Mouse (Mus musculus) heart, postnatal 14 days (tissue): ENCODE measurements around the gene Prdx6. TPM values are rescaled to one million over a fixed set of nuclear protein-coding genes. Genes with fewer than 3 reads are reported as not detected.
"Not testable (repeated sequence)": the region's sequence is repeated elsewhere in the genome, so short reads cannot be mapped to it uniquely, and the experiment has no call there.

Experiments used
- DNase-seq, 2 experiments: peaks; one replicate each; pipeline ENCODE4 v3.0.0; 2021 to 2022
- intact Hi-C: fragments of 180-260 bp; cut with DNase I; formaldehyde crosslinking; loops from one replicate; pipeline ENCODE4 v1.15.1; 2025
- total RNA-seq, 2 experiments: library from RNA; stranded (reverse); gene quantifications; 2 replicates each; pipeline ENCODE4 v1.2.3; 2021

The Prdx6 gene
- total RNA-seq, 2 experiments from 2014 or later, result 208 to 228 TPM

- no peak for DNase-seq
- intact Hi-C loops, result loop anchor here (10.0 kb wide), 1 partner anchor 118 kb away; the partner anchor contains the start of gene Klhl20
Observed at GRCm38 (mm10) chr1:161252901-161253300, 1.9 kb upstream of the Prdx6 start.

DNA sequence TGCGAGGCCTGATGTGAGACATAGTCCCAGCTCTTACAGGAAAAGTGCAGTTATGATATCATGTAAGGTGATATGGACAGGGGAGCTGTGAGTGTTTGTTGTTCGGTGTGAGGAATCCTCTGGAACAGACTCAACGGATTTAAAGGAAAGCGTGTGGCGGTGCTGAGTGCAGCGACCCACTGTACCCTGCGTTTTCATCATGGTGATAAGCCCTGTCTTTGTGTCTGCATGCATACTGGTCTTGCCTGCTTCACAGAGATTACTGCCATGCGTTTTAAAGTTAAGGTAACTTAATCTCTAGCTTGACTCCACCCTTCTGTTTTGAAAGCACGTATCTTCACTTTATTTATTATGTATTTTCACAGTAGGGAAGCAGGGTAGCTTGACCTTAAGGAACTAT is 1.3 kb upstream of the Prdx6 start:
- no peak for DNase-seq
- intact Hi-C loops, result loop anchor here (10.0 kb wide), 1 partner anchor 118 kb away; the partner anchor contains the start of gene Klhl20

- intact Hi-C loops, result loop anchor here (10.0 kb wide), 1 partner anchor 117 kb away; the partner anchor contains the start of gene Klhl20
- no peak for DNase-seq
Observed at GRCm38 (mm10) chr1:161251417-161252265, 622 bp upstream of the Prdx6 start.

DNA sequence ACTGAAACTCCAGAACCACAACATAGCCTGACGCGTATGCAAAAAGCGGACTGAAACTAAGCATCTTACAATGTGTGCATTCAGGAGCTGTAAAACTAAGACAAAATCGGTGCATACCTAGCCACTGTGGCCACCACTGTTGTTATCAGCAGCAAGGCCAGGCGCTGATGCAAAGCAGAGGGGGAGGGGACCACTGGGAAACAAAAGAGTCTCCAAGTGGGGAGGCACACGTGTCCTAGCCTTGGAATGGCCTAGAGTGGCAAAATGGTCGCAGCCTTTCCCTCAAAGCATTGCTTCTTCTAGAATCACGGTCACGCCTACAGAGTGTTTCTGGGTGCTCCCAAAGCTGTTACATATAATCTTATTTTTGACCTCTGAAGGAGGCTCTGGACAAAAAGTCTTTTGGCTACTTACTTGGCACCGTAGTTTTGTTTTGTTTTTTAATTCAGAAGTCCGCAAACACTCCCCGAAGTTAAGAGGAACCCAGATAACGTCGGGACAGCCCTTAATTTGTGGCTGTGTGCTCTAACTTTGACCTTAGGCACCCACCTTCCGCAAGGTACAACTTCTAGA is 902 bp downstream of the Prdx6 start:
- peak; percentile 19 to 54 for DNase-seq
- intact Hi-C loops, result loop anchor here (10.0 kb wide), 1 partner anchor 115 kb away; the partner anchor contains the start of gene Klhl20

DNA sequence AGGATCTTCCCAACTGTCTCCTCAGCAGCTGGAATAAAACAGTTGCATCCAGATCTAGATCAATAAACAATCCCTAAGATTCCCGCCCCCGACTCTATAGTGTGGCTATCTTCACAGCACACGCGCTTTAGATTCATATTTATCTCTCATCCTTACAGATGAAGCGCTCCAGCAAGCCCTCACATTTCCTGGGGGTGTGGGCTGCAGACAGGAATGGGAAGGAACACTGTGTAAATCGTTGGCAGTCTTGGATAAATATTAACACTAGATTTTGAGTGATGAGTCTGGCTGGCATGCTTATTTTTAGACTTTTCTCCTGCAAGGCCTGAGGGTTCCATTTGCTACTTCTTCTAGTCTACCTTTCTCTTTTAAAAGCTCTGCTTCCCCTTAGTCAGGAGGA is 1.6 kb downstream of the Prdx6 start:
- DNase-seq, result no peak
- intact Hi-C loops, result no loop called here

DNA sequence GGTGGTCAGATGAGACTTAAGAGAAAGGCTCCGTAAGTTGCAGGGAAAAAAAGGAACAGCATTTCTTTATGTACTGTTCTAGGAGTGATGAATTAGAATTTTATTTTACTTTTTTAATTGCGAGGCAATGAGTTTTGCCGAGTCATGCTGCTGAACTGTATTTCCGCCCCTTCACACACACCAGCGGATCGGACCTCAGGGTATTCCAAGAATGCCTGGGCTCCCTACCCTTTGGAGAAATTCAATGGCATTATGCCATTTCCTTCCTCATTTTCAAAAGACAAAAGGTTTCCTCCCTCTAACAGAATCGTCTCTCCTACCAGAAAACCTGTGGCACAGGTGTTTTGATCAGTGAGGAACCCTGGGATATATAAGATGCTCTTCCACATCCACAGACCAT is 2.3 kb downstream of the Prdx6 start:
- DNase-seq, result no peak
- intact Hi-C loops, result no loop called here

DNA sequence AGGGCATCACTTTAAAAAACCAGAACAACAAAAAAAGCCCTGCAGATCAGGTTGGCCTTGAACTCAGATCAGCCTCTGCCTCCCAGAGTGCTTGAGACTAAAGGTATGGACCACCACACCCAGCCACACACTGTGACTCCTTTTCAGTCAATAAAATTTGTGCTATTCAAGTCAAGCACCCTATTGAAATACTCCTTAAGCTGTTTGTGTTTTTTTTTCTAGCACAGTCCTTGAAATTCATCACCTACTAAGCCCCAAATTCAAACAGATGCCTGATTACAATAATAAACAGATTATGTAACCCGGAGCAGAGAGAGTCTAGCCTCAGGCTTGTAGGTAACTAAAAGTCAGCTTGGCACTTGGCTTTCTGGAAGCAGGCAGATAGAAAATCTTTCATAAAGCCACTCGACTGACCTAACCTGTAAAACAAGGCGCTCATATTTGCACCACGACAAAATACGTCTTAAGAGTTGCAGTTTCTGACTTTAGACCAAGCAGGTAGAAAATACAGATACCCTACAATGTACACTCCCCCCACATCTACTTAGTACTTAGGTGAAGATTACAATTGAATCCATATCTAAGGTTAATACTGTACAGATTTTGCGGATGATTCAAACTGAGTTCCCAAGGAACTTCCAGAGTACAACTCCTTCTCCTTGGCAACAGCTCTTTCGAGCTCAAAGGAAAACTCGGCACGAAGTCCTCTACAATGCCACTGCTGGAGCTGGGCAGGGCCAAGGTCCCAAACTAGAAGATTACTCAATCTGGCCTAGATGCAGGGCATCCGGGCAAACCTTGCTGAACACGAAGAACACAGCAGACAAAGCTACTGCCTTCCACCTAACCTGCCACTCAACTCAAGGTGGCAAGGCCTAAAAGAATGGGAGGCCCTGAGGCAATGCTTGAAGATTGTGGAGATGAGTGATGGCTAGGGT is 3.1 kb downstream of the Prdx6 start:
- no peak for DNase-seq
- intact Hi-C loops, result no loop called here

DNA sequence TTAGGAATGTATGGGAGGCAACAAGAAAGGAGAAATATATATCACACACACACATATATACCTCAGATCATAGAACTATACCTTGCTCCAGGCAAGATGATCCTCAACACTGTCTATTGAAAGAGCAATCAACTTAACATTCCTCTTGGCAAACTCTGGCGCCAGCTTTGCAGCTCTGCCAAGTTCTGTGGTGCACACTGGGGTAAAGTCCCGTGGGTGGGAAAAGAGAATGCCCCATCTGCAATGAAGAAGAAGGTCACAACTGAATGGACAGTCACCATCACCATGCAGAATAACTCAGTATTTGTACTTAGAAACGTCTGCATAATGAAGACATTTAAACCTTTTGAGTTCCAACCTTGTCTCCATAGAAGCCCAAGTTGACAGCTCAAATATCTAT is 3.8 kb downstream of the Prdx6 start:
- intact Hi-C loops, result no loop called here
- DNase-seq, result no peak

DNA sequence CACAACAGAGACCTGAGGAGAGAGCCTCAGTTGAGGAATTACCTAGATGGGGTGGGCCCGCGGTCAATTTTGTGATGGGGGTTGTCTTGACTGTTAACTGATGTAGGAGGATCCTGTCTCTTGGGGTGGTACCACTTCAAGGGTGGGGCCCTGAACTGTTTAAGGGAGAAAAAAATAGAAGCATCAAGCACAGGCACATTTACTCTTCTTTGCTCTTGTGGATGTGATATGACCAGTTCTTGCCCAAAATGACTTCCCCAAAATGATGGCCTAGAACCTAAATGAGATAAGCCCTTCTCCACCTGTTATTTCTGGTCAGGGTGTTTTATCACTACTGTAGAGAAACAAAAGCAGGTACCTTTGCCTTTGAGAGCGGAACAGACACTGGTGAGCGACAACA is 13.3 kb downstream of the Prdx6 start:
- intact Hi-C loops, result no loop called here
- DNase-seq, result no peak

GRCm38 (mm10) chr1:161237339-161237738 is 13.7 kb downstream of the Prdx6 start:
- intact Hi-C loops, result no loop called here
- no peak for DNase-seq

- DNase-seq, result no peak
- intact Hi-C loops, result no loop called here
Observed at GRCm38 (mm10) chr1:161233226-161233839, 17.7 kb downstream of the Prdx6 start.

GRCm38 (mm10) chr1:161232181-161232580 is 18.8 kb downstream of the Prdx6 start:
- DNase-seq, result no peak
- intact Hi-C loops, result no loop called here

GRCm38 (mm10) chr1:161224837-161225236 is 26.2 kb downstream of the Prdx6 start:
- intact Hi-C loops, result no loop called here
- peak; percentile 12 to 56 for DNase-seq

DNA sequence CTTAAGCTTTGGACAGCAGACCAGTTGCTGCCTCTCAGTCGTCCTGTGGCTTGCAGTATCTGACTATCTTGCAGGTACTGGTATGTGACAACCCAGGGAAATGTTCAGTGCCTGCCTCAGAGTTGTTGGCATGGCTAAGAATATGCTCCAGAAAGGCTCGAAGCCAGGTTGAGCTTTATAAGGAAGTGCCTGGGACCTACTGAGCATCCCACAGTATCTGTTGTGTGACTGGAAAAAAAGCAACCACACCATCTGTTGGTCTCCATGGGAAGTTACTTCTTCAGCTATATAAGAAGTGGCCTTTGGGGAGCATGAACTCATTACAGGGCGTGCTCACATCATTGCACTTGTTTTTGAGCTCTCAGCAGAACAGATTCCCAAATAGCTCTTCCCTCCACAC is 31.2 kb downstream of the Prdx6 start:
- DNase-seq, result no peak
- intact Hi-C loops, result no loop called here

GRCm38 (mm10) chr1:161214465-161214864 is 36.6 kb downstream of the Prdx6 start:
- DNase-seq, result peak in 1 of 2 experiments; percentile 27
- intact Hi-C loops, result loop anchor here (1.0 to 5.0 kb wide), 2 partner anchors 72 to 523 kb away; no protein-coding TSS in a partner anchor

DNA sequence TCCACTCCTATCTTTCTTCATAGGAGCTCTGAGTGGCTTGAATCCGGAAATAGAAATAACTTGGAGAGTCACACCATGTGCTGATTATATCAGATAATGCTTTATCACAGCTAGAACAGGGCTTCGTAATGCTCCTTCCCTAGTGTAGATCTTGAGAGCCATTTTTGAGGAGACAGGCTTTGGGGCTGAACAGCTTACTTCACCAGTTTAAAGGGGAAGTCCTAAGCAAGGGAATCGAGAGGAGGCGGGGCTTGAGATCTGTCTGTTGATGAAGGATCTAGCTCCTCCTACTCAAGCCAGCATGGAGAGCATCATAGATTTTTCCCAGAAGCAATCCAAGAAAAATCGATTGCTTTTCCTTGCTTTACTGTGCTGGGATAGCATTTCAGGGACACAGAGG is 51.2 kb downstream of the Prdx6 start:
- no peak for DNase-seq
- intact Hi-C loops, result loop anchor here (5.0 to 10.0 kb wide), 4 partner anchors 87 to 455 kb away; partner anchors contain the start of genes Cenpl, Dars2 and Serpinc1

GRCm38 (mm10) chr1:161196364-161196763 is 54.7 kb downstream of the Prdx6 start:
- intact Hi-C loops, result loop anchor here (5.0 to 10.0 kb wide), 4 partner anchors 91 to 452 kb away; partner anchors contain the start of genes Cenpl, Dars2 and Serpinc1
- DNase-seq, result not testable (repeated sequence)

DNA sequence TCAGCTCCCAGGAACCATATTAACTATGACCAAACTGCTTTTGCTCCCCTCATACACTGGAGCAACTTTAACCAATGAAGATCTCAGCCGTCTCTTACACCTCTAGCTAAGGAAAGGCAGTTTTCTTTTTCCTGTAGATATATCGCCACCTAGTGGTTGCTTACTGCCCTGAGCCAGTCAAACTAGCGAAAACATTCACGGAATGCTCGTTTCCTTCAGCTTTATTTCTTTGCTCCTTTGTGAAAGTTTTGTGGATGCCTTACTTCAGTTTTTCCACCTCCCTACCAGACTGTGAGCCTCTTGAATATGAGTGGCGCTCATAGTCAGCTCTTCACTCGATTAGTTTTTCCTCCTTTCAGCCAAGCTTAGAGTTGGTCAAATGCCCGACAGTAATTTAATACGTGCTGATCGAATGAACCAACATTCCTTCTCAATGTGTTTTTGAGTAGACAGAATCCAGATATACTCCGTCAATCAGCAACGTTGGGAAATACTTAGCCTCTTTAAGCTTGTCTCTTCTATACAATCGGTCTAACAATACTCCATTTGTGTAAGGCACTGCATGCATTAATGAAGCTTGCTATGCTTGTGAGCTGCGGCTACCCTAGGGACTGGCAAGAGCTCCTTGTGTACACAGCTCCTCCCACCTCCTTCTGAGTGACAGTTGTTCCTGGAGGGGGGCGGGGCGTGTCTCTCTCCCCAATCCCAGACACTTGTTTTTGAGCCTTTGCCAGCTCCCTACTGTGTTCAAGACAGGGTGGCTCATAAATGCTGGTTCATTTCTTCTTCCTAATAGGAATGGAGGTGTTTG is 55.3 kb downstream of the Prdx6 start:
- peak; percentile 73 to 86 for DNase-seq
- intact Hi-C loops, result loop anchor here (5.0 to 10.0 kb wide), 4 partner anchors 92 to 451 kb away; partner anchors contain the start of genes Cenpl, Dars2 and Serpinc1
